Mouse (Mus musculus) right cerebral cortex, postnatal 4 days (tissue): ENCODE data around the gene Selenom.

Experiments
- DNase-seq: peaks from one replicate; pipeline ENCODE4 v3.0.0-alpha.2; 2022

The Selenom gene

DNA sequence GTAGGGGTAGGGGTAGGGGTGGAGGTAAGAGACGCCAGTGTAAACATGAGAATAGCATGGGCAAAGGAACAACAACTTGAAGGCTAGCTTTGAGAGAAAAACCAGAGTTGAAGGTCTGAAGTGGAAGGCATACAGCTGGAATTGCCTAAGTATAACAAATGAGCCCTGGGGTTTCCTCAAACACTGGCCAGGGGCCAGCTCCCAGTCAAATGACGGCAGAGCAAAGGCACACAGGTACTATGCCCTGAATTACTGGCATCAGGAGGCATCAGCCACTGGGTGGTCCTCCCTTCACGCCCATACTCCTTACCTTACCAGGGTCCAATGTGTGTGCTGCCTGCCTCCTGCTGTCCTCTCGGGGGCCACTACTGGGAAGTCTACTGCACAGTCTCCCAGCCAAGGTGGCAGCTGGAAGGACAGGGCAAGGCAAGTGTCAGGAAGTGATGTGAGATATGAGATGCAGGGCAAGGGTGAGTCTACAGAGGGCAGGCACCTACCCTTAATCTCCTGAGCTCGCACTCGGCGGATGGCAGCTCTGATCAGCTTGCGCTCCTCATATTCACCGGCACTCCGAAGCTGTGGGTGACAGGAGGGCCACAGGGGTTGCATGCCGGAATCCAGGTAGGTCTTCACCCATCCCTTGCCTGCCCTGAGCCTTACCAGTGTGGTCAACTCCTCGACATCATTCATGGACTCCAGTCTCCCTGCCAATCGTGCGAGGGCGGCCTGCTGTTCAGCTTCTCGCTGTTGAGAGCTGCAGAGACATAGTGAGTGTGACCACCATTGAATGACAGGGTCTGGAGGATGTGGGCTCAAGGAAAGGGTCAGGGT lies 17.8 kb downstream of the Selenom start:
- DNase-seq, result no peak

DNA sequence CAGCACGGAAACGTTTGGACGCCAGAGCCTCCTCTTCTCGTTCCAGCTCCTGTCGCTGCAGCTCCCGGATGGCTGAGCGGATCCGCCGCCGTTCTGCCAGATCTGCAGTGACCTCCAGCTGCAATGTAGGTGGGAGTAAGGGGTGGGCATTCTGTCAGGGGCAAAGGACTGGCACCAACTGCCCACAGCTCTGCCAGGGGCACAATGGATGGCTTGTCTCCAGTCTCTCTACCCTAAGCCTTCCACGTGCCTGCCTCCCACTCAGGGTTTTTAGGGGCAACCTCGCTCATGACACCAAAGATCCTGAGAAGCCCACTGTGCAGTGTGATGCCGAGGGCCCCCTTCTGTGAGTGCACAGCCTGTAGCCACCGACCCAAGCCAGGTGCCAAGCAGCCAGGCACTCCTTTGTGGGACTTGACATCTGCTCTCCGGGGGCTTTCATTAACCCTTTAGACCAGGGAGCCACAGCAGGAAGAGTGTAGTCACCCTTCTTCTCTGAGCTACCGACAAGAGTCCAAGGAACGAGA lies 19.0 kb downstream of the Selenom start:
- no peak for DNase-seq

DNA sequence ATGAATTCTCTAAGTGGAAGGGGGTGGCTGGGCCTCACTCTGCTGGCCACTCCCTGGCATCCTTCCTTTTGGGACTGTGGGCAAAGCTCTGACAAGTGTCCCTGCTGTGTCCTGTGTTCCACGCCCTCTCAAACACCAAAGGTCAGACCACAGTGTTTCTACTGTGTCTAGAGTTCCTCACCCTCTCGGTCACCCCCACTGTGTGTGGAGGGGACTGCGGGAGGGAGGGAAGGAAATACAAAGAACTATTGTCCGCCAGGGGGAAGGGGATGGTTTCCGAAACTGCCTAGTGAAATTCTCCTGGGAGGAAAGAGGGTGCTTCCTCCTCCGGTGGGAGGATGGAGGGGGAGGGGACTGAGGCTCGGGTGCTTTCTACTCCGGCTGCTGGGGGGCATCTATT lies 20.5 kb downstream of the Selenom start:
- no peak for DNase-seq

DNA sequence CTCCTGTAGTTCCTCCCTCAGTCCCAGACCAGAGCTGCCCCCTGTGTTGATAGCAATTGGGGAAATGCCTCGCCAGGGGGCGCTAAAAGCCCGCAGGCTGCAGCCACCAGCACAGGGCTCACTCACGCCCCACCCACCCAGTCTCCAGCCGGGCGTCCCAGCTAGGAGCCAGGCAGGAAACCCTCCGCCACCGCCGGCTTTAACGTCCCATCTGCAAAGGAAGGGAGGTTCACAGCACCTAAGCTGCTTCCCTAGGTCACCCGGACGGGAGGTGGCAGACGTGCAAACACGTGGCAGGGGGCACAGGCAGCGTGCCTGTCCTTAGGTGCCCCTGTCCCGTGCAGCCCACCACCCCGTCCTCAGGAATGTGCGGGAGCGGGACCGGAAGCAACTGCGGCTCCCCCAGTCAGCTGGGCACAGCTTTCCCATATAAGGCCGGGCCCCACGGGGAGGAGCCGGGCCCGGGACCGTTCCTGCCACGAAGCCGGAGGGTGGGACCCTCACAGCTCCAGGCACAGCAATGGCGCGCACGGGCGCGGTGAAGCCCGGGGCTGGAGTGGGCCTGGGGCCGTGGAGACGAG lies 21.0 kb downstream of the Selenom start:
- peak; percentile 99 for DNase-seq

DNA sequence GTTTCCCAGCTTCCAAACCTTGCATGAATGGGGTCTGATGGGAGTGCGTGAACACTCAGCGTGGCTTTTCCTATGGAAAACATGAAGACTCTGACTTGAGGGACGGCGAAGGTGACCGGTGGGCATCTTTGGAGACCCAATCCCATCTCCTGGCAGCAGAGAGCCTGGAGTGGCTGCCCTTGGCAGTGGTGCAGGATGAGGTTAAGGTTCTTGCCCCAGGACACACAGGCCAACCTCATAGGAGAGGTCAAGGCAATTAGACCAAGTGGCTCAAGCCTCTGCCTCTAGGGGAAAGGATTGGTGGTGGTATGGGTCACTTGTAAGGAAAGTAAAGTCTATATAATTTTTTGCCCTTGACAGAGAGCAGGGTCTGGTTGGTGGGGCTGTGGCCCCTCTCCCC lies 21.6 kb downstream of the Selenom start:
- no peak for DNase-seq

DNA sequence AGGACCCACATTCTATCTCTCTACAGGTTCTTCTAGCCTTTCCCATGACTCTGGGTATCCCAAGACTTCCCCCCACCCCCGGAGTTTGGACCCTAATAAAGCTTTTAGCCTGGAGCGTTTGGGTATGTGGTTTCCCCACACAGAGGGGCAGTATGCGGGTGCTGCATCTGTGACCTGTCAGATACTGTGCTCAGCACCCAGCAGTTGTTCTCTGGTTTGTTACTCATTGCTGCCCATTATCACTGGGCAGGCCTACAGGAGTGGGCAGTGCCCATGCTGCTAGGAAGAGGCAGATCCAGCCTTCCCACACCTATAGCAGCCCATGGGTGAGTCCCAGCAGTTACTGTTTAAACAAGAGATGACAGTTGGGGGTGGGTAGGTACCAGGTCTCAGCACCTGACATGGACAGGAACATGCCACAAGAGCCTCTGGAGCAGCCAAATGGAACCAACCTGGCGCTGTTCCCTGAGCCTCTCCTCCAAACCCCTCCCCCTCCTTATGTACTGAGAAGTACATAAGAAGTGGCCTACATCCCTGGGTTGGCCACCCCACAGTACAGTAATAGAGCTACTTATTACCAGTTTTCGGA lies 22.4 kb downstream of the Selenom start:
- DNase-seq, result no peak

DNA sequence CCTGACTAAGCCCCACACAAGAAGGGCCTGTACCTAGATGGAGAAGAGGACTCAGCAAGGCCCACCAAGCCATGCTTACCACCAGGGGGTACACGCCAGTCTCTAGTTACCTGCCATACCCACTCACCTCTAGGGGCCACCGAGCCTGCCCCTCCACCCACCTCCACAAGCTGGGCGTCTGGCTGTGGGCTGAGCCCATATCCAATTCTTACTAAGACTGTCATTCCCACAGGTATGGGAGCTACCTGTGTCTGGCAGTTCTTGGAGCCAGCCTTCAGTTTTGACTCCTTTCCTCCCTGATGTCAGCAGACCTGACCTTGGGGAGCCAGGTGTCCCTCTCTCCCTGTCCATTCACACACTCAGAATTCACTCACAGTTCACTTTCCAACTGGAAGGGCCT lies 23.2 kb downstream of the Selenom start:
- DNase-seq, result no peak

DNA sequence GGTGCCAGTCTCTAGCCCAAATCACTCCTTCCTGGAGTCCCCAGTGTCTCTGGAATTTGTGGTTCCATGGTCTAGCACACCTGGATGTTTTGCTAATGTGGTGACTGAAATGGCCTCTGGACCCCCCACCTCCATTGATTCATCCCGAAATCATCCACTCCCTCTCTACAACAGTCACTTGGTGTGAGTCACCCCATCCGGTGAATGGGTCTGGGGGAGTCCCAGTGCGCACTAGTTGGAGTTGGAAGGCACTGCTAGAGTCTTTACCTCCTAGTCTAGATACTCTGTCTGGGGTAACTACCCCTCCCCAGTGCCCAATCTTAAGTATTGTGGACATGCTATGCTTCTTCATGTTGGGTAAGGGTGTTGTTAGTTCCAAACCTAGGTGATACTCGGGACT lies 23.9 kb downstream of the Selenom start:
- no peak for DNase-seq

DNA sequence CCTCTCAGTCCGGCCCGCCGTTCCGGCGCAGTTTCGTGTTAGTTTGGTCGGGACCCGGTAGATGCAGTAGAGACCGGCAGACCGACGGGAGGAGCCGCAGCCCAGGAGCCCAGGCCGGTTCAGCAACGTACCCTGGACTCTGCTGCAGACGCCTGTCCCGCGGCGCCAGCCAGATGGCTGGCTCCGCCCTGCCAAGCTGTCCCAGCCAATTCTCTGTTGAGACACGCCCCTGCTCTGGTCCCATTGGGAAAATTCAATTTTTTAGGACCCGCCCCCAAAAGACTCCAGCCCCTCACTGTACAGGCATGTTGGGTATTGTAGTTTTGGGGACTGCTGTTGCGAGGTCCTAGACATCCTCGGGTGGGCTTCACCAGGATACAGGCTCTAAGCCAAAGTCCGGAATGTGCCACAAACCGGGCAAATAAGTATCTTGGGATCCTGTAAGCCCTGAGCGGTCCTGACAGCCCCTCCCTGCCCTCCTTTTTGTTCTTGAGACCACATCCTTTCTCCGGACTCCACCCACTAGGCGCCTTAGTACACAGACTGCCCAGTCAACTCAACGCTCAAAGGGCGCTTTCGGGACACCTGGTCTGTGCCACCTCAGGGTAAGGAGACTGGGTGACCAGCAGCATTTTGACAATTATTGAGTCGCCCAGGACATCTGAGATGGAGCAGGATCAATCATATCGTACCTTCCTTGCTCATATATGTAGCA lies 24.8 kb downstream of the Selenom start:
- peak; percentile 69 for DNase-seq

DNA sequence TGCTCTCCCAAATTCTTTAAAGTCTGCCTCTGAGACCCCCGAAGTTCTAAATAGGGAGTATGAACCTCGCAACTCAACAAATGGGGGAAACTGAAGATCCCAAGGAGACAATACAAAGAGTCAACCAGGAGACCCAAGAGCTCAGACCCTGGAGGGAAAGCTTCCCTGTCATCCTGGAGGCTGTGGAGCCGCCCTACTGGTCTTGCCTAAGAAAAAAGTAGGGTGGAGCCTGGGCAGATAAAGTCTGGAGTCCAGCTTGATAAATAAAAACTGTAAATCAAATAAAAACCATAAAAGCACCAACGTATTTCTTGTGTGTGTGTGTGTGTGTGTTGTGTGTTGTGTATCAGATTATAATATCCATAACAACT lies 25.3 kb downstream of the Selenom start:
- no peak for DNase-seq

DNA sequence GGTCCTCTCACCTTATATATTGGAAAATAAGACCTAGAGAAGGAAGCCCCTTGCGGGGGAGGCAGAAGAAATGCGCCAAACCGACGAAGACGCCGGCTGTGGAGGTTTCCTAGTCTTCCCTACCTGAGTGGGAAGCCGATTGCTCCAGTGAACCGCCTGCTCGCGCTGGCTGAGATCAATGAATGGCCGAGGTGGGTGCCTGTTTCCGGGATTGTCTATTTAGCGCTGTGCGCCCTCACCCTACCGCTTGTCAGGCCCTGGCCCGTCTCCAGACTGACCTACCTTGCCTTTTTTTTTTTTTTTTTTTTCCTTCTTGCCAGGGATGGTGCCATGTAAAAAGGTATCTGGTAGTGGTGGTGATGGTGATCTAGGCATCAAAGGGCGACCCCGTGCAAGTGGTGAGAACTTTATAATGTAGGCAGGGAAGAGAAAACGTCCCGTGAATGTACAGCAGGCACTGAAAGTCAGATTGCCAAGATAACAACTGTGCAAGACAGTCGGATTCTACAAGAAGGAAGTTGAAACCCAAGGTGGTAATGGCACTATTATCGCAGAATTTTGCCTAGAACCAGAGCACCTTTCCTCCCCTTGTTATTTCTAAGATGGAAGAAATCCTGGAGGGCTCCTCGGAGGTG lies 26.1 kb downstream of the Selenom start, which contains the start of gene Smtn:
Gene Smtn, minus strand, starts transcription at position 162 of the 635 bp plus-strand sequence.
- no peak for DNase-seq

DNA sequence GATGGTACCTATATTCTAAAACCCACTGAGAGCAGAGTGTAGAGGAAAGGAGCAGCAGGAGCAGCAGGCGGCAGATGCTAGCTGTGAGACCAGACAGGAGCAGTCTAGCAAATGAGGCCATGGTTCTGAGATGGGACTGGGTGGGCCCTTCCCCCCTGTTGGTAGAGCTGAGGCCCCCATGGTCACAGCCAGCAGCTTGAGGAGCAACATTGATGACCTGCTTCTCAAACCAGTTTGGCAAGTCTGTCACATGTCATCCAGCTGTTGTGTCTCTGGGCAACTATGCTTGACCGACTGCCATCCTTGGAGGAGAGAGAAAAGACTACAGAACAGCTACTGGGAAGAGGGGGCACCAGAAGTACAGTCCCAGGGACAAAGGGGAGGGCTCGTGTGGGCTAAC lies 27.4 kb downstream of the Selenom start:
- no peak for DNase-seq

DNA sequence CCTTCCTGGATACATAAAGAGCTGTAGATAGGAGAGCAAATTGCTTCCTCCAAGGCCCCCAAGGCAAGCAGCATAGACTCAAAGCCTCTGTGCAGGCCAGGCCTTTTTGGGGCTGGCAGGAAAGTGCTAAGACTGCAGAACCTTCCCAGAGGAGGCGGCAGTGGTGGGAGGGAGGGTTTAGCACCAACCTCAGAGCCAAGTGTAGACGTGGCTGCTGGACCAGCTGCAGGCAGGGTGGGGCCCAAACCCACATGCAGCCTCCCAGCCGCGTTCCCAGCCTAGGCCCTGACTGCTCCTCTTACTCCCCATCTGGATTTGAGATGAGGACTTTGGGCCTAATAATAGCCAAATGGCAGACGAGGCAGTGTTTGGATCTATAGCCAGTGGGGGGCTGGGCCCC lies 28.5 kb downstream of the Selenom start:
- DNase-seq, result no peak

DNA sequence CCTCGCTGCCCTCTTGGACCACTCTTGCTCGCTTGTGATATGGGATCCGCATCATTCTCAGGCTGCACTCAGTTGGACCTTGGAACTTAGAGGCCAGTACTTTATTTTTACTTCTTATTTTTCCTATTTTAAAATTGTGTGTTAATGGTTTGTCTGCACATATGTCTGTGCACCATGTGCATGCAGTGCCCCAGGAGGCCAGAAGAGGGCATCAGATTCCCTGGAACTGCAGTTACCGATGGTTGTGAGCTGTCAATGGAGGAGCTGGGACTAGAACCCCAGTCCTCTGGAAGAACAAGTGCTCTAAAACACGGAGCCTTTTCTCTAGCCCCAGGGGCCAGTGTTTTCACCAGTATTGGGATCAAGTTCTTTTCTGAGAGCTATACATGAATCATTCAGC lies 29.9 kb downstream of the Selenom start:
- DNase-seq, result no peak

DNA sequence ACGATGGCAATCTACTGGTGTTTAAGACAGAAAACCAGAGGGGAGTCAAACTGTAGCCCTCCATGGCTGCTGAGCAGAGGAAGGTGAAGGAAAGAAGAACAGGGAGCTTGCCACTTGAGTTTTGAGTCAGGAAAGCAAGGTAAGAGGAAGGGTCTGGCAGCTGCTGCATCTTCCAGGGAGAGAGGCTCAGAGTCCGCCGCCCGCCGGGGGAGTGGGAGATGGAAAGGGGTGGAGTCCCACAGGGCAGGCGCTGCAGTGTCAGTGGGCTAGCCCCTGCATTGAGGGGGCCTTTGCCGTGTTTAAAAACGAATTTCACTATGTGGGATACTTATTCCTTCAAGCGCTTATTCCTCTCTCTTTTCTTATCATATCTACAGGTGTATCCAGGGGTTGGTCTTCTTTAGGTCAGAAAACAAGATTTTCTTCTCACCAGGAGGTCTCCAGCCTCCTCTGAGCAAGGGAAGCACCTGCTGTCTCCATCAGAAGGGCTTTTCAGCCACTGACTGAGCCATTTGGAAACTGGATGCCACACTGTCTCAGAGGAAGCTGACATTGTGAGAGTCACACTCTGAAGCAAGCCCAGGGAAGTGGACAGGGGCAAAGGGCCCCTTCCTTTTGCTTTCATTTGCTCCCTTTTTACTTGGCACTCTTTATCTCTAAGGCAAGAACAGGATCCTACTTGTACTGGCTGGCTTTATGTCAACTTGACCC lies 31.2 kb downstream of the Selenom start:
- no peak for DNase-seq

DNA sequence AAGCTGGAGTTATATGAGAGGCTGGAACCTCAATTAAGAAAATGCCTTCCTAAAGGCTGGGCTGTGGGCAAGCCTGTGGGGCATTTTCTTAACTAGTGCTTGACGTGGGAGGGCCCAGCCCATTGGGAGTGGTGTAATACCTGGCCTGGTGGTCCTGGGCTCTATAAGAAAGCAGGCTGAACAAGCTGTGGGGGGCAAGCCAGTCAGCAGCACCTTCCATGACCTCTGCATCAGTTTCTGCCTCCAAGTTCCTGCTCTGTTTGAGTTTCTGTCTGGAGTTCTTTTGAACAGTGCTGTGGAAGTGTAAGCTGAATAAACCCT lies 31.7 kb downstream of the Selenom start:
- no peak for DNase-seq

DNA sequence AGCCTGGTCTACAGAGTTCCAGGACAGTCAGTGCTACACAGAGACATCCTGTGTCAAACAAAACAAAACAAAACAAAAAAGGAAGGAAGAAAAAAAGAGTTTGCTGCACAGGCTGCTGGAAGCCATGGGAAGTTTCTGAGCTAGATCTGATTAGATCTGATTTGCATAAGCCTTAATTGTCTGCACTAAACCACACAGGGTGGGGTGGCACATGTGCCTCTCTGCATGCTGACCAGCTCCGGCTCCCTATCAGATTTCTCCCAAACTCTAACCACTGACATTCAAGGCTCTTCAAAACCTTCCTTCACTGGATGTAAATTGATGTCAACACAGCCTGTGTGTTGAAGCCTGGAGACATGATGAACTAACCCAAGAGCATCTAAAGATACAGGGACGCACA lies 32.6 kb downstream of the Selenom start:
- no peak for DNase-seq

DNA sequence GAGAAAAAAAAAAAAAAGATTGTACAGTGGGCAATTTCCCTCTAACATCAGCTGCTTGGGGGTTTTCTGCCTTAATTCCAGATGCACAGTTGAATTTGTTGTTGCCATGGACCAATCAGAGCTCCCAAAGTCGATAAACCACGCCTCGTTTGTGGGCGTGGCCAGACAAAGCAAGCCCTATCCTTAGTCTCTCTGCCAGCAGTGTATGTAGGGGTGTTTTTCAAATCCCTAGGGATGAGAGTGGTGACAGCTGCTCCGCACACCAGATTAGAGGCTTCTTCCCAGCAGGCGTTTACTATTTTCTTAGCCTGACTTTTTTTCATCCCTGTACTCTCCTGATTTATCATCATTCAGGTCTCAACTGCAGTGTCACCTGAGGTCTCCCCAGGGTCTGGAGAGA lies 33.5 kb downstream of the Selenom start:
- no peak for DNase-seq

DNA sequence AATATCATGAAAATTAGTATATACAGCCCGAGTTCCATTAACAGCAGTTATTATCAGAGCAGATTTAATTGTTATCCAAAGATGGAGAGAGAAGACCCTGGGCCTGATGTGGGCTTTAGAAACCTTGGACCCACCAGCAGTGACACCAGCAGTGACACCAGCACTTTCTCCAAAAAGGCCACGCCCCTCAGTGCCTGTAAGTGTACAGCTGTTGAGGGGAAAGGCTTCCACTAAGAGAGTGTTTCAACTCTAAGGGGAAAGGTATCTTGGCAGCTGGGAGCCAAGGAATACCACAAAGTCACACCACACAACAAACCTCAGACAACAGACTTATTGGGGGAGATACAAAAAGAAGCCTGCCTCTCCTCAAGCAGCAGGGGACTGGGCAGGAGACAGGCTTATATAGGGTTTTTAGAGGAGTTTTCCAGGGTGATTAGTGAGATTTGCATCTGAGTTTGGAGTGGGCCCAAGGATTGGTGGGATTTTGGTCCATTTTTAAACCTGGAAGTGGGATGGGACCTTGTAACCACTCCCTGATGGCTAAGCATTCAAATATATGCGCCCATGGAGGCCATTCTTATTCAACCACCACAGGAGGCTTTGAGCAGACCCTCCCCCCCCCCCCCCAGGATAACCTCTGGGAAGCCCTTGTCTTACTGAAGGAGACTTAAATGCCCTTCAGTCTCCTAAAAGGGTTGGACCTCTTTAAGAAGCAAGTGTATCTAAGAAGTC lies 34.2 kb downstream of the Selenom start:
- no peak for DNase-seq

DNA sequence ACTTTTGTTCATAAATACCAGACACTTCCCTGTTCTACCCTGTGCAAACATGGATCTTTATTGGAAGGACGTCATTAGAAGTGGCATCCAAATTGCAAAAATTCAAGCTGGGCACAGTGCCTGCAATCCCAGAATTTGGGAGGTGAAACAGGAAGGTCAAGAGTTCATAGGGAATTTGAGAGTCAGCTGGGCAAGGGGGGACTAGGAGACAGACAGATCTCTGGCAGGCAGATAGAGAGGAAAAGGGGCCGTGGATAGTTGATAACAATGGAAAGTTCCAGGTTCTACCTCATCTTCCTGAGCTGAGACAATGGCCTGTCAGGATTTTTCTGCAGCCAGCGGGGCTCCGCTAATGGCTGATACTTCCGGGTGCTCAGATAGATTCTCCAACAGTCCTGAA lies 35.3 kb downstream of the Selenom start:
- DNase-seq, result no peak

DNA sequence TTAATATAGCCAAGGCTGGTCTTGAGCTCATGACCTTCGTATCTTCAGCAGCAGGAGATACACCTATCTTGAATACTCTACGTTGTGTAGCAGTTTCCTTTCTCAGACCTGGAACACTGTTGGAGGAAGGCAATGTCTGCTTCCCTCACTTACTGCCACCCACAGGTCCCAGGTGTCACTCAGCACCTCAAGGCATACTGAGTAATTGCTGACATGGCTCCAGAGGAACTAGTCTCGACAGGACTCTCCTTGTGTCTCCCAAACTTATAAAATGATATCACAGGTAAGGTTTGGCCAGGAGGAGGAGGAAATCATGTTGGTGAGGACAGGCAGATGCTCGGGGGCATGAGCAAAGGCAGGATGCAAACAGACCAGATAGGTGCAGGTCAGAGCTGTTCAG lies 40.5 kb downstream of the Selenom start:
- no peak for DNase-seq

DNA sequence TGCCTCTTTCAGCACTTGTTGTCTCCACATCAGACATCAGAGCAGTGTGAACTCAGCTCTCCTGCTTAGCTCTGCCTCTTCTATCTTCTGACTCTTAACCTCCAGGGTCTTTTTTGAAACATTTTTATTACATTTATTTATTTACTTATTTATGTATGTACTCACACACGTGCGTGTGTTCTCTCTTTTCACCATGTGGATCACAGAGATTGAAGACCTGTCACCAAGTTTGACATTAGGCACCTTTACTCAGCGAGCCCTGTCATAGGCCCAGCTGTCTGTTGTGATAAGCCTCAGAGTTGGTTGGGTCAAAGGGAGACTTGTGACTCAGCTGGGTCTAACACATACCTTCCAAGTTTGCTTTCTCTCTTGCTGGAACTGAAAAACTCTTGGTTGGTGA lies 43.4 kb downstream of the Selenom start:
- DNase-seq, result no peak
